Mouse (Mus musculus) hindbrain, embryonic 12.5 days (tissue): ENCODE measurements around the gene 2610028H24Rik. TPM values are rescaled to one million over a fixed set of nuclear protein-coding genes. Genes with fewer than 3 reads are reported as not detected.

ENCODE experiments used
- ATAC-seq: fragments of 200-750 bp; cut with Nextera tagmentation; 2 replicates; pipeline ENCODE4 v1.8.0; 2017; ENCODE audit warnings: moderate TSS enrichment; ENCODE audit not compliant: low FRiP score
- H3K27ac ChIP-seq: fragments of 300-500 bp; sonication (generic); 2 replicates; pipeline ENCODE4 v1.5.1; 2016; ENCODE audit warnings: mild to moderate bottlenecking
- H3K27me3 ChIP-seq: fragments of 300-500 bp; sonication (generic); 2 replicates; pipeline ENCODE4 v1.6.1; 2016; ENCODE audit warnings: mild to moderate bottlenecking
- H3K36me3 ChIP-seq: fragments of 300-500 bp; sonication (generic); 2 replicates; pipeline ENCODE4 v1.6.1; 2016; ENCODE audit warnings: mild to moderate bottlenecking
- H3K4me1 ChIP-seq: fragments of 300-500 bp; sonication (generic); 2 replicates; pipeline ENCODE4 v1.6.1; 2016
- H3K4me2 ChIP-seq: fragments of 300-500 bp; sonication (generic); replicated peaks from 2 replicates; pipeline ENCODE4 v1.6.1; 2016; ENCODE audit warnings: mild to moderate bottlenecking
- H3K4me3 ChIP-seq: fragments of 300-500 bp; sonication (generic); 2 replicates; pipeline ENCODE4 v1.5.1; 2016; ENCODE audit warnings: mild to moderate bottlenecking
- H3K9ac ChIP-seq: fragments of 300-500 bp; sonication (generic); 2 replicates; pipeline ENCODE4 v1.6.1; 2016; ENCODE audit warnings: mild to moderate bottlenecking, moderate library complexity
- H3K9me3 ChIP-seq: fragments of 300-500 bp; sonication (generic); replicated peaks from 2 replicates; pipeline ENCODE4 v1.6.1; 2016; ENCODE audit warnings: mild to moderate bottlenecking
- WGBS: fragments of 180-500 bp; shearing (Covaris S2); methylation state at CpG from one replicate; pipeline ENCODE4 v1.1.7; 2016; 5-methylcytosine and 5-hydroxymethylcytosine counted together
- polyA plus RNA-seq: library from polyadenylated mRNA; unstranded; fragments of >200 nt; fragmentation: Nextera tagmentation; extraction: Ambion mirVana; gene quantifications from 2 replicates; pipeline ENCODE4 v1.2.1, GENCODE M21; 2016

The 2610028H24Rik gene
- polyA plus RNA-seq, 1 experiment from 2014 or later: not detected

GRCm38 (mm10) chr10:76461255-76461654 is 12.4 kb downstream of the 2610028H24Rik start:
- WGBS: 100% methylated on average over 1 of the region's 1 CpGs
- H3K9me3 ChIP-seq: 0 out of 2 replicates have a peak, but pooled peaks cover 8% of the 10 kb centered on the region
- H3K27ac ChIP-seq: no peak overlapping the region
- no peaks in the 10 kb centered on the region for H3K4me1 ChIP-seq
- H3K36me3 ChIP-seq: peaks cover 32% of the 10 kb centered on the region
- H3K27me3 ChIP-seq: no peaks in the 10 kb centered on the region
- no peak overlapping the region for H3K9ac ChIP-seq
- no peak for ATAC-seq
- H3K4me2 ChIP-seq: no peak overlapping the region
- H3K4me3 ChIP-seq: no peak overlapping the region

- 0 out of 2 replicates have a peak, but pooled peaks cover 8% of the 10 kb centered on the region for H3K9me3 ChIP-seq
- no peaks in the 10 kb centered on the region for H3K27me3 ChIP-seq
- H3K4me1 ChIP-seq: no peaks in the 10 kb centered on the region
- no peak overlapping the region for H3K4me3 ChIP-seq
- no peak for ATAC-seq
- WGBS: 92% methylated on average over 7 of the region's 7 CpGs
- H3K36me3 ChIP-seq: peaks cover 32% of the 10 kb centered on the region
- no peak overlapping the region for H3K4me2 ChIP-seq
- H3K9ac ChIP-seq: no peak overlapping the region
- no peak overlapping the region for H3K27ac ChIP-seq
These were observed 13.4 kb downstream of the 2610028H24Rik start for GRCm38 (mm10) chr10:76462312-76462711.

GRCm38 (mm10) chr10:76462721-76463120 is 13.8 kb downstream of the 2610028H24Rik start:
- no peak for ATAC-seq

GRCm38 (mm10) chr10:76468203-76469162 is 19.6 kb downstream of the 2610028H24Rik start, which contains the start of the genes Mcm3ap and Ybey:
Mcm3ap (plus strand) TSS chr10:76468927.
Ybey (minus strand) TSS chr10:76469114.
- 2% methylated on average over 55 of the region's 55 CpGs for WGBS
- peak; percentile 97 for ATAC-seq

More at GRCm38 (mm10) chr10:76462721-76463120, 13.8 kb downstream of the 2610028H24Rik start:
- Histone ChIP-seq H3K27me3 (no peaks in the 10 kb centered on the region), H3K4me3 (no peak overlapping the region), H3K36me3 (peaks cover 32% of the 10 kb centered on the region), H3K27ac (no peak overlapping the region), H3K4me2 (no peak overlapping the region), H3K4me1 (0 out of 2 replicates have a peak, but pooled peaks cover 2% of the 10 kb centered on the region), H3K9ac (no peak overlapping the region), H3K9me3 (0 out of 2 replicates have a peak, but pooled peaks cover 8% of the 10 kb centered on the region)
- WGBS: 89% methylated on average over 6 of the region's 6 CpGs

GRCm38 (mm10) chr10:76473759-76474158 is 24.9 kb downstream of the 2610028H24Rik start:
- Histone ChIP-seq H3K27me3 (no peaks in the 10 kb centered on the region), H3K9me3 (no peaks in the 10 kb centered on the region), H3K4me1 (peaks cover 11% of the 10 kb centered on the region), H3K4me2 (no peak overlapping the region), H3K27ac (no peak overlapping the region), H3K36me3 (peaks cover 76% of the 10 kb centered on the region), H3K4me3 (no peak overlapping the region), H3K9ac (no peak overlapping the region)
- ATAC-seq: no peak
- 90% methylated on average over 5 of the region's 5 CpGs for WGBS

More at GRCm38 (mm10) chr10:76468203-76469162, 19.6 kb downstream of the 2610028H24Rik start, which contains the start of the genes Mcm3ap and Ybey:
- H3K27ac ChIP-seq: peak within 1 kb of the TSS; percentile 87
- H3K36me3 ChIP-seq: peaks cover 44% of the 10 kb centered on the region
- H3K4me1 ChIP-seq: peaks cover 16% of the 10 kb centered on the region
- H3K9ac ChIP-seq: peak within 1 kb of the TSS; percentile 71
- no peaks in the 10 kb centered on the region for H3K27me3 ChIP-seq
- peak within 1 kb of the TSS; percentile 60 for H3K4me2 ChIP-seq
- peak within 1 kb of the TSS; percentile 57 for H3K4me3 ChIP-seq
- no peaks in the 10 kb centered on the region for H3K9me3 ChIP-seq

- no peak for ATAC-seq
- H3K36me3 ChIP-seq: peaks cover 96% of the 10 kb centered on the region
- H3K9ac ChIP-seq: no peak overlapping the region
- no peaks in the 10 kb centered on the region for H3K4me1 ChIP-seq
- H3K27me3 ChIP-seq: no peaks in the 10 kb centered on the region
- H3K4me2 ChIP-seq: no peak overlapping the region
- 90% methylated on average over 13 of the region's 13 CpGs for WGBS
- H3K4me3 ChIP-seq: no peak overlapping the region
- no peak overlapping the region for H3K27ac ChIP-seq
- H3K9me3 ChIP-seq: no peaks in the 10 kb centered on the region
These were observed 32.0 kb downstream of the 2610028H24Rik start for GRCm38 (mm10) chr10:76480851-76481250.

GRCm38 (mm10) chr10:76481480-76481879 is 32.6 kb downstream of the 2610028H24Rik start:
- no peaks in the 10 kb centered on the region for H3K4me1 ChIP-seq
- H3K9me3 ChIP-seq: no peaks in the 10 kb centered on the region
- no peaks in the 10 kb centered on the region for H3K27me3 ChIP-seq
- H3K4me3 ChIP-seq: no peak overlapping the region
- H3K4me2 ChIP-seq: no peak overlapping the region
- no peak overlapping the region for H3K27ac ChIP-seq
- no peak overlapping the region for H3K9ac ChIP-seq
- ATAC-seq: no peak
- peaks cover 96% of the 10 kb centered on the region for H3K36me3 ChIP-seq
- WGBS: 98% methylated on average over 6 of the region's 6 CpGs

GRCm38 (mm10) chr10:76486302-76486701 is 37.4 kb downstream of the 2610028H24Rik start:
- Histone ChIP-seq H3K4me2 (no peak overlapping the region), H3K27ac (no peak overlapping the region), H3K9me3 (no peaks in the 10 kb centered on the region), H3K4me1 (no peaks in the 10 kb centered on the region), H3K4me3 (no peak overlapping the region), H3K27me3 (no peaks in the 10 kb centered on the region), H3K9ac (no peak overlapping the region), H3K36me3 (peaks cover 95% of the 10 kb centered on the region)
- 98% methylated on average over 2 of the region's 2 CpGs for WGBS
- no peak for ATAC-seq

- no peaks in the 10 kb centered on the region for H3K27me3 ChIP-seq
- H3K36me3 ChIP-seq: peaks cover 92% of the 10 kb centered on the region
- no peak overlapping the region for H3K27ac ChIP-seq
- H3K4me1 ChIP-seq: no peaks in the 10 kb centered on the region
- 96% methylated on average over 8 of the region's 8 CpGs for WGBS
- no peak overlapping the region for H3K9ac ChIP-seq
- no peak overlapping the region for H3K4me3 ChIP-seq
- no peaks in the 10 kb centered on the region for H3K9me3 ChIP-seq
- H3K4me2 ChIP-seq: no peak overlapping the region
- no peak for ATAC-seq
These were observed 39.4 kb downstream of the 2610028H24Rik start for GRCm38 (mm10) chr10:76488265-76488664.

- Histone ChIP-seq H3K36me3 (peaks cover 92% of the 10 kb centered on the region), H3K9ac (no peak overlapping the region)
- 95% methylated on average over 15 of the region's 15 CpGs for WGBS
These were observed 40.3 kb downstream of the 2610028H24Rik start for GRCm38 (mm10) chr10:76489205-76489604.

GRCm38 (mm10) chr10:76493527-76493926 is 44.6 kb downstream of the 2610028H24Rik start:
- H3K4me3 ChIP-seq: no peak overlapping the region
- H3K9me3 ChIP-seq: no peaks in the 10 kb centered on the region
- 81% methylated on average over 1 of the region's 1 CpGs for WGBS
- no peak overlapping the region for H3K4me2 ChIP-seq
- H3K4me1 ChIP-seq: no peaks in the 10 kb centered on the region
- no peak for ATAC-seq
- no peak overlapping the region for H3K9ac ChIP-seq
- H3K36me3 ChIP-seq: peaks cover 88% of the 10 kb centered on the region
- H3K27me3 ChIP-seq: no peaks in the 10 kb centered on the region
- H3K27ac ChIP-seq: no peak overlapping the region

More at GRCm38 (mm10) chr10:76489205-76489604, 40.3 kb downstream of the 2610028H24Rik start:
- no peaks in the 10 kb centered on the region for H3K27me3 ChIP-seq
- ATAC-seq: no peak
- H3K4me1 ChIP-seq: no peaks in the 10 kb centered on the region
- H3K4me3 ChIP-seq: no peak overlapping the region
- no peak overlapping the region for H3K4me2 ChIP-seq
- H3K9me3 ChIP-seq: no peaks in the 10 kb centered on the region
- H3K27ac ChIP-seq: no peak overlapping the region

GRCm38 (mm10) chr10:76495501-76495900 is 46.6 kb downstream of the 2610028H24Rik start:
- H3K4me3 ChIP-seq: no peak overlapping the region
- ATAC-seq: no peak
- peaks cover 88% of the 10 kb centered on the region for H3K36me3 ChIP-seq
- WGBS: 97% methylated on average over 6 of the region's 6 CpGs
- H3K9me3 ChIP-seq: no peaks in the 10 kb centered on the region
- no peaks in the 10 kb centered on the region for H3K27me3 ChIP-seq
- H3K4me2 ChIP-seq: no peak overlapping the region
- no peak overlapping the region for H3K9ac ChIP-seq
- no peak overlapping the region for H3K27ac ChIP-seq
- no peaks in the 10 kb centered on the region for H3K4me1 ChIP-seq
